ENCODE assay signal across 8 mouse cellular contexts in the genomic region with DNA sequence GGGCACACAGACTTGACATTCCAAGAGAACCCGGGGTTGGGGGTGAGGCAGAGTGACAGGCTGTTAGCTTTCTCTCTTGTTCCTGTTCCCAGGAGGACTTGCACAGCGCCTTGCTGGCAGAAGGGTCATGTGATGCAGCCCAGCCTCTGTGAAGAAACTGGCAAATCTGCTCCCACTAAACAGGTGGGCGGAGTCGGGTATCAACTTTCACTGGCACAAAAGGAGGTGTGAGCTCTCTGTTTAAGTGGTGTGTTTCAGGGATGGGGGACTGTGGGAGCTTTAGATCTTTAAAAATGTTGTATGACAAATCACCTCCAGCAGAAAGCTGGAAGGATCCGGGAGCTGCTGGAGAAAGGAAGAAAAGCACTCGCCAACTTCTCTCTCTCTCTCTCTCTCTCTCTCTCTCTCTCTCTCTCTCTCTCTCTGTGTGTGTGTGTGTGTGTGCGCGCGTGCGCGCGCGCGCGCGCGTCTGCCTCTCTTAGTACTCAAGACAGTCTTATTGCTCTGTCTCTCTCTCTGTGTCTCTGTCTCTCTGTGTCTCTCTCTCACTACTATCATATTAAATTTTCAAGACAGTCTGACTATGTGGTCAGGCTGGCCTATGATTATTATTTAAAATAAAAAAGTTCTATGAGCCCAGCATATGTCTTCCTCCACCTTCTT. TPM values are rescaled to one million over a fixed set of nuclear protein-coding genes. Genes with fewer than 3 reads are reported as not detected.
A peak's percentile ranks its signal among the peaks of the same experiment; 100 is the strongest.
DNase-seq lines count a peak whose midpoint lies in the region; ATAC-seq lines count a peak whose summit lies in the region.

No protein-coding gene starts in this region.

- H3K36me3 ChIP-seq in embryonic facial prominence, embryonic 13.5 days = peaks cover 25% of the 10 kb centered on the region
- no peaks in the 10 kb centered on the region for H3K36me3 ChIP-seq in heart, embryonic 10.5 days
- H3K36me3 ChIP-seq in limb, embryonic 13.5 days = peaks cover 28% of the 10 kb centered on the region
- peaks cover 97% of the 10 kb centered on the region for H3K36me3 ChIP-seq in midbrain, embryonic 12.5 days
- H3K36me3 ChIP-seq in stomach, embryonic 16.5 days (ENCODE audit: control insufficient read depth, insufficient read depth, low read length) = peaks cover 11% of the 10 kb centered on the region; the same call in 1 of the 2 replicates

- peak; percentile 71 for ATAC-seq in embryonic facial prominence, embryonic 13.5 days (ENCODE audit: insufficient number of reproducible peaks, insufficient read depth, low FRiP score, low TSS enrichment, low read depth)
- ATAC-seq in limb, embryonic 13.5 days (ENCODE audit: low FRiP score, low read depth) = peak; percentile 84
- ATAC-seq in midbrain, embryonic 12.5 days (ENCODE audit: low FRiP score, low read depth) = peak; percentile 82
- ATAC-seq in stomach, embryonic 16.5 days (ENCODE audit: insufficient read depth, low FRiP score) = peak; percentile 92

- DNase-seq in Muller cell, postnatal 12 days (ENCODE audit: inconsistent ontology term) = peak; percentile 64
- DNase-seq in heart, embryonic 10.5 days (ENCODE audit: low spot score) = peak; percentile 90
- peak; percentile 64 for DNase-seq in kidney, adult 9 months
- DNase-seq in cerebellum, adult 8-10 months = no peak

- H3K4me1 ChIP-seq in embryonic facial prominence, embryonic 13.5 days = peaks cover 15% of the 10 kb centered on the region
- peaks cover 26% of the 10 kb centered on the region for H3K4me1 ChIP-seq in heart, embryonic 10.5 days
- peaks cover 16% of the 10 kb centered on the region for H3K4me1 ChIP-seq in limb, embryonic 13.5 days
- peaks cover 20% of the 10 kb centered on the region for H3K4me1 ChIP-seq in midbrain, embryonic 12.5 days
- H3K4me1 ChIP-seq in stomach, embryonic 16.5 days (ENCODE audit: control insufficient read depth, insufficient read depth, low read length) = 0 out of 2 replicates have a peak, but pooled peaks cover 5% of the 10 kb centered on the region

- no peaks in the 10 kb centered on the region for H3K27me3 ChIP-seq in embryonic facial prominence, embryonic 13.5 days
- H3K27me3 ChIP-seq in heart, embryonic 10.5 days (ENCODE audit: insufficient read depth, poor library complexity, severe bottlenecking) = no peaks in the 10 kb centered on the region
- H3K27me3 ChIP-seq in limb, embryonic 13.5 days = no peaks in the 10 kb centered on the region
- no peaks in the 10 kb centered on the region for H3K27me3 ChIP-seq in midbrain, embryonic 12.5 days
- no peaks in the 10 kb centered on the region for H3K27me3 ChIP-seq in stomach, embryonic 16.5 days (ENCODE audit: control insufficient read depth, insufficient read depth, low read length)

- H3K4me3 ChIP-seq in embryonic facial prominence, embryonic 13.5 days = peak overlapping the region; percentile 34
- H3K4me3 ChIP-seq in heart, embryonic 10.5 days = peak overlapping the region; percentile 53
- peak overlapping the region; percentile 34 for H3K4me3 ChIP-seq in limb, embryonic 13.5 days
- no peak overlapping the region for H3K4me3 ChIP-seq in midbrain, embryonic 12.5 days
- peak overlapping the region; percentile 35 for H3K4me3 ChIP-seq in stomach, embryonic 16.5 days (replicated peaks; ENCODE audit: low read length)

- no peaks in the 10 kb centered on the region for H3K9me3 ChIP-seq in embryonic facial prominence, embryonic 13.5 days
- H3K9me3 ChIP-seq in heart, embryonic 10.5 days = no peaks in the 10 kb centered on the region
- 0 out of 2 replicates have a peak, but pooled peaks cover 4% of the 10 kb centered on the region for H3K9me3 ChIP-seq in limb, embryonic 13.5 days
- no peaks in the 10 kb centered on the region for H3K9me3 ChIP-seq in midbrain, embryonic 12.5 days
- 0 out of 2 replicates have a peak, but pooled peaks cover 4% of the 10 kb centered on the region for H3K9me3 ChIP-seq in stomach, embryonic 16.5 days (replicated peaks; ENCODE audit: control insufficient read depth, low read length)

- peak overlapping the region; percentile 32; the same call in 1 of the 2 replicates for H3K9ac ChIP-seq in embryonic facial prominence, embryonic 13.5 days
- H3K9ac ChIP-seq in limb, embryonic 13.5 days = peak overlapping the region; percentile 39
- H3K9ac ChIP-seq in midbrain, embryonic 12.5 days (replicated peaks) = 0 out of 2 replicates have a peak overlapping the region, but pooled peaks have one; percentile 31
- peak overlapping the region; percentile 41 for H3K9ac ChIP-seq in stomach, embryonic 16.5 days (ENCODE audit: low read length)

- peak overlapping the region; percentile 69 for H3K27ac ChIP-seq in embryonic facial prominence, embryonic 13.5 days
- H3K27ac ChIP-seq in heart, embryonic 10.5 days = peak overlapping the region; percentile 84
- peak overlapping the region; percentile 48; the same call in 1 of the 2 replicates for H3K27ac ChIP-seq in limb, embryonic 13.5 days
- H3K27ac ChIP-seq in midbrain, embryonic 12.5 days (replicated peaks) = peak overlapping the region; percentile 58
- H3K27ac ChIP-seq in stomach, embryonic 16.5 days (ENCODE audit: low read length) = peak overlapping the region; percentile 59

- WGBS in embryonic facial prominence, embryonic 13.5 days = 8% methylated on average over 17 of the region's 17 CpGs
- WGBS in heart, embryonic 10.5 days = 5% methylated on average over 17 of the region's 17 CpGs
- WGBS in limb, embryonic 13.5 days = 6% methylated on average over 17 of the region's 17 CpGs
- 2% methylated on average over 17 of the region's 17 CpGs for WGBS in midbrain, embryonic 12.5 days
- 5% methylated on average over 17 of the region's 17 CpGs for WGBS in stomach, embryonic 16.5 days

- peak overlapping the region; percentile 56 for H3K4me2 ChIP-seq in embryonic facial prominence, embryonic 13.5 days
- peak overlapping the region; percentile 53 for H3K4me2 ChIP-seq in limb, embryonic 13.5 days (replicated peaks)
- H3K4me2 ChIP-seq in midbrain, embryonic 12.5 days (replicated peaks) = peak overlapping the region; percentile 21; the same call in 1 of the 2 replicates
- H3K4me2 ChIP-seq in stomach, embryonic 16.5 days (ENCODE audit: low read depth, low read length) = peak overlapping the region; percentile 42

RNA-seq across cellular contexts. Expression of a gene that starts 32.4 kb away (rescaled TPM):
- 46.4 and 47.8 TPM in 2 replicates for polyA plus RNA-seq in embryonic facial prominence, embryonic 13.5 days (2015; fragmentation: Nextera tagmentation; extraction: Ambion mirVana)
- 32.9 and 39.5 TPM in 2 replicates for polyA plus RNA-seq in heart, embryonic 10.5 days (2016; fragmentation: Nextera tagmentation; extraction: Ambion mirVana)
- 41.8 and 43.6 TPM in 2 replicates for polyA plus RNA-seq in limb, embryonic 13.5 days (2015; fragmentation: Nextera tagmentation; extraction: Ambion mirVana)
- 32.9 and 34.8 TPM in 2 replicates for polyA plus RNA-seq in midbrain, embryonic 12.5 days (2016; fragmentation: Nextera tagmentation; extraction: Ambion mirVana)
- 26.7 and 30.2 TPM in 2 replicates for polyA plus RNA-seq in stomach, embryonic 16.5 days (2015; fragmentation: Nextera tagmentation; extraction: Ambion mirVana)
